Mouse (Mus musculus) ES-Bruce4 (cell line): ENCODE data around the gene Dhrs3.

Experiments
- CTCF ChIP-seq: IDR thresholded peaks from one replicate; pipeline ENCODE4 v1.8.1; 2011; ENCODE audit warnings: low read depth, low read length
- POLR2A ChIP-seq: IDR thresholded peaks from one replicate; pipeline ENCODE4 v1.8.1; 2011; ENCODE audit warnings: low read length; ENCODE audit not compliant: insufficient read depth

DNA sequence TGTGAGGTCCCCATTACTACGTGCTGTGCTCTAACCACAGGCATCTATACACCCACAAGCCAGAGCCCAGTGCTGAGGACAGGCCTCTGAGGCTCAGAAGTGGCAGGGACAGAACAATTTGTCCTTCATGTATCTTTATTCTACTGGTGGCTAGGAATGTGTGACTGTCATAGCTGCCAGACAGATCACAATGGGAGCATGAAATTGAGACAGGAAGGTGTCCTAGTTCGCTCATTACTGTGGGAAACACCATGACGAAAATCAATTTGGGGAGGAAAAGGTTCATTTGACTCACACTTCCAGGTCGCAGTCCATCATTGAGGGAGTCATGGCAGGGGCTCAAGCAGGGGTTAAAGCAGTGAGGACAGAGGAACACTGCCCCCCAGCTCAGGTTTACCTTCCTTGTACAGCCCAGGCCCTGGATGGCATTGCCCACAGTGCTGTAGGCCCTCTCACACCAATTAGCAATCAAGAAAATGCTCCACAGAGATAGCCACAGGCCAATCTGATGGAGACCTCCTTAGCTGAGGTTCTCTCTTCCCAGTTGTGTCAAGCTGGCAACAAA, 47.3 kb downstream of the Dhrs3 start:
- TF ChIP-seq CTCF (no peak), POLR2A (no peak)
